Mouse (Mus musculus) erythroid progenitor cell, adult 5-6 weeks (primary cell): ENCODE measurements around the gene Tiam1. TPM values are rescaled to one million over a fixed set of nuclear protein-coding genes. Genes with fewer than 3 reads are reported as not detected.

Experiments used
- ATAC-seq: replicated peaks from 2 replicates; pipeline ENCODE4 v1.8.0; 2016; ENCODE audit warnings: moderate number of reproducible peaks, mild to moderate bottlenecking, moderate TSS enrichment, inconsistent platforms; ENCODE audit not compliant: poor library complexity, low FRiP score, severe bottlenecking
- total RNA-seq, 2 experiments: library from RNA; stranded (forward) in 1 of 2; stranded (reverse) in 1 of 2; fragments of 150-400 nt in 1 of 2; fragments of 186-747, 209-891 nt in 1 of 2; gene quantifications; 2 replicates each; pipeline versions ENCODE4 v1.2.3 to v1.2.4; 2015 to 2017; ENCODE audit warnings: low replicate concordance in 2 of 2

The Tiam1 gene
- total RNA-seq, 2 experiments from 2014 or later: 7.5 to 28.4 TPM

- no peak for ATAC-seq
Observed at GRCm38 (mm10) chr16:89774553-89774913, 369.0 kb downstream of the Tiam1 start.

DNA sequence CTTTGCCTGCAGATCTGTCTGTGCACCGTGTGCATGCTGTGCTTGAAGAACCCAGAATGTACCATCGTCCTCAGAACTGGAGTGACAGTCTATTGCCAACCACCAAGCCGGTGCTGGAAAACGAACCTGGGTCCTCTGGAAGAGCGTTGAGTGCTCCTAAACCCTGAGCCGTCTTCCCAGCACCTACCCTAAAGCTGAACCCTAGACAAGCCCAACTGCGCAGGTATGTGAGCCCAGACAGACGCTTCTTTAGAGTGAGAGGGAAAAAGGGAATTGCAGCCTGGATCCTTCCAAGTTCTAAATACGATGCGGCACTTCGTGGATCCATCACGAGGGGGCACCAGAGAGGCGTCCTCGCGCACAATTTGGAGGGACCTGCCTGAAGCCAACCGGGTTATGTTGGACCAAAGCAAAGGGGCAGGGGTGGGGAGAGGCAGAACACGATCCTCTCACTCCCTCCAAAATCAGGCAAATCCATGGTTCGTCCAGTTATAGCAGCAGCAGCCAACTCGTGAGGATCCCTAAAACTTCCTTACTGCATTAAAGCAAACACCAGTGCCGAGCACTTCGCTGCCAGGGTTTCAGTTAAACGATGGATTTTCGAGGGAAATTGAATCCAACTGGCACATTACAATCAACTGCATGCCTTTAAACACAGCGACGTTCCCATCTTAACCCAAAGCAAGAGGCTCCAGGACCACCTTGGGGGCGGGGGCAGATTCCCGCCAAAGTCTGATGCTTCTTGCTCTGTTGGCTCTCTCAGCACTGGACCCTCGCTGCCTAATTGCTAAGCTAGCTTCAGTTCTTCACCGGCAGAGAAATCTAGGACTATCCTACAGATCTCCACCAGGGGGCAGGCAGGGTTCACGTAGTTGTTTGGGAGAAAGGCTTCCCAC, 369.7 kb downstream of the Tiam1 start:
- ATAC-seq: no peak

- ATAC-seq: no peak
Observed at GRCm38 (mm10) chr16:89765919-89766318, 377.6 kb downstream of the Tiam1 start.

DNA sequence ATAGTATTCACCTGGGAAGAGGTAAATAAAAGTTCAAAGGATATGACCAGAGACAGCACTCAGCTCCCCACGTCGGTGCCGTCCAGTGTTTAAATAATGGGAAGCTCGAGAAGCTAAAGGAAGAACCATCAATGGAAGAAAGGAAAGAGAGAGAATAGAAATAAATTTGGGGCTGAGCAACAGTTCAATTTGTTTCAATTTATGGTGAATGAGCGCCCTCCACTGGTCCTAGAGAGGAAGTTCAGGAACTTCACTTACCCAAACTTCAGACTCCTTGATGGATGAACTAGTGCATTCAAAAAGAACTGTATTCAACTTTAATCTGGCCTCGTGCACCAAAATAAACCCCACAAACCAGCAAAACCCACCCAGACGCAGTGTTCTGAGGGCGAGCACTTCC, 378.1 kb downstream of the Tiam1 start:
- no peak for ATAC-seq

GRCm38 (mm10) chr16:89763812-89764211, 379.8 kb downstream of the Tiam1 start:
- no peak for ATAC-seq

- ATAC-seq: no peak
Observed at GRCm38 (mm10) chr16:89762523-89762922, 381.0 kb downstream of the Tiam1 start.

DNA sequence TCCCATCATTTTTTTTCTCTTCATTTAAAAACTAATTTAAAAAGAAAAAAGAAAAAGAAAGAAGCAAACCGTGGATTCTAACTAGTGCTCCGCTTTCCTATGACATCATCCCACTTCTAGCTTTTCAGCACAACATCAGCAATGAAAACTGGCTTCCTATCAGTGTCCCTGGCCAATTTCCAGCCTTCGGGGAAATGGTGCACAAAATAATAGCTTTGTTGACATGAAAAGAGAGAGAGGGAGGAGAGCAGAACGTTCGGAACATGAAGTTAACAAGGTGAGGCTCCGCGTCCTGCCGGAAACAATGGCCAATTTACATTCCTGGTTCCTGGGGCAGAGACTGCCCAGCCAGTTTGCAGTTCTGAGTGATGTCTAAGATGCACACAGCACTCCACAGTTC, 381.5 kb downstream of the Tiam1 start:
- ATAC-seq: no peak

DNA sequence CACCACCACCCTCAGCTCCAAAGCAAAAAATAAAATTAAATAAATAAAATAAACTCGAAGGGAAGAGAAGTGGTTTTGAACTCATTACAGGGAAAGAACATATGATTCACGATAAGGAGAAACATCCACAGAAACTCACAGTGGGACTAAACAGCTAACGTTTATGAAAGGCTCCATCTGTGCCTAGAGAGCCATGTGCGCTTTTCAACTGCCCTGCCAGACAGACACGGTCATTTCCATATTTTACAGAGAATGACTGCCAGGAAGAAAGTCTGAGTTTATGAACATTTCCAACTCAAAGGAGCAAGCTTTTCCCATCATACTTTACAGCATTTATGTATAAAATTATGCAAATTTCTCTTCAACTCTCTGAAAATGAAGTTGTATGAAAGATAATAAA, 386.2 kb downstream of the Tiam1 start:
- ATAC-seq: no peak

- ATAC-seq: no peak
Observed at GRCm38 (mm10) chr16:89754709-89755108, 388.9 kb downstream of the Tiam1 start.

- no peak for ATAC-seq
Observed at GRCm38 (mm10) chr16:89747864-89748263, 395.7 kb downstream of the Tiam1 start.

DNA sequence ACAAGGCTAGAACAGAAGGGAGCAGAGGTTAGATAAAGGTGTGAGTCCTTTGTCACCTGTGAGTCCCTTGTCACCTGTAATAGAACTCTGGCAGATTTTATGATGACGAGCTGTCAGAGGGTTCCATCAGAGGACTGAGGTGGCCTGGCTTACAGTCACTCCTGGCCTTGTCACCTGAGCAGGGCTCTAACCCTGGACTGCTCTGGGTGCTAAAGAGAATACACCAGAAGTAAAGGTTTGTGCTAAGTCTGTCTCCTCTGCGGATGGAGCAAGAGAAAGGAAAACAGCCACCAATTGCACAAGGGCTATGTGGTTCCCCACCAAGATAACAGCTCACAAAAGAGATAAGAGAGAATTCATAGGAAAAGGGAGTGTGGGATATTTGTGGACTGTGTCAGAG, 404.0 kb downstream of the Tiam1 start:
- no peak for ATAC-seq

- ATAC-seq: no peak
Observed at GRCm38 (mm10) chr16:89738963-89739362, 404.6 kb downstream of the Tiam1 start.

Other genes with a start within 250 kb of the Tiam1 start
- gene Sod1, start 77.0 kb upstream of the Tiam1 start, total RNA-seq (2015; ENCODE audit: low replicate concordance): 342 and 358 TPM in 2 replicates
- 292 and 427 TPM in 2 replicates for gene Sod1, start 77.0 kb upstream of the Tiam1 start, total RNA-seq (2017; ENCODE audit: low replicate concordance)
- 68.8 and 85.9 TPM in 2 replicates for gene Scaf4, start 140.7 kb upstream of the Tiam1 start, total RNA-seq (2015; ENCODE audit: low replicate concordance)
- gene Scaf4, start 140.7 kb upstream of the Tiam1 start, total RNA-seq (2017; ENCODE audit: low replicate concordance): 20.0 and 31.0 TPM in 2 replicates
- not detected in 2 replicates for gene Hunk, start 242.2 kb upstream of the Tiam1 start, total RNA-seq (2015; ENCODE audit: low replicate concordance)
- not detected in 2 replicates for gene Hunk, start 242.2 kb upstream of the Tiam1 start, total RNA-seq (2017; ENCODE audit: low replicate concordance)